28 mouse cellular contexts compared by ENCODE assay signal in the genomic region with DNA sequence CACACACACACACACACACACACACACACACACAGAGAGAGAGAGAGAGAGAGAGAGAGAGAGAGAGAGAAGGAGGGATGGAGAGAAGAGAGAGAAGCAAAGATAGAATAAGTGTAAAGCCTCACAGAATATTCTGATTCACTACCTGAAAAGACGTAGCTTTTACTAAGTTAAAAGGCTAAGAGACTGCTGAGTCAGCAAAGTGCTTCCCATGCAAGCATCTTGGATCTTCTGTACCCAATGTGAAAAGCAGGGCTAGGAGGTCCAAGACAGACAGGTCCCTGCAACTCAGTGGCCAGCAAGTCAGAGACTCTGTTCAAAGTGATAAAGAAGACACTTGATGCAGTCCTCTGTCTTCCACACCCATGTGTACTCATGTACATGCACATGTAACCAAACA. TPM values are rescaled to one million over a fixed set of nuclear protein-coding genes. Genes with fewer than 3 reads are reported as not detected.
DNase-seq lines count a peak whose midpoint lies in the region; ATAC-seq and TF ChIP-seq lines count a peak whose summit lies in the region.
"Had no signal": no experiment of that assay in that cellular context is flagged by ENCODE, and none has a peak within 500 bp of the region (broad histone marks: within the 10 kb centered on the region; RNA-seq: fewer than 3 reads in every experiment).

No protein-coding gene starts in this region.

- H3K27ac ChIP-seq in CH12.LX (ENCODE audit: insufficient read depth, low read depth), result no peak overlapping the region
- H3K27ac ChIP-seq: embryonic facial prominence, embryonic 13.5 days; forebrain, embryonic 12.5 days; forebrain, embryonic 15.5 days; heart, embryonic 15.5 days; hindbrain, embryonic 10.5 days; hindbrain, embryonic 14.5 days; hindbrain, postnatal 0 days had no signal

- no peak overlapping the region for H3K4me3 ChIP-seq in CH12.LX (replicated peaks in 1 of 3; ENCODE audit: low read depth in 2 of 3, low read length in 2 of 3, poor library complexity in 1 of 3)
- H3K4me3 ChIP-seq: embryonic facial prominence, embryonic 13.5 days; erythroblast, embryonic 14.5 days; forebrain, embryonic 12.5 days; forebrain, embryonic 15.5 days; heart, embryonic 12.5 days; heart, embryonic 15.5 days; hindbrain, embryonic 10.5 days had no signal

- no peaks in the 10 kb centered on the region for H3K79me2 ChIP-seq in CH12.LX (replicated peaks; ENCODE audit: control insufficient read depth, extremely low read depth, insufficient read depth, poor library complexity, severe bottlenecking)

- no peaks in the 10 kb centered on the region for H3K27me3 ChIP-seq in CH12.LX (replicated peaks)
- H3K27me3 ChIP-seq: embryonic facial prominence, embryonic 13.5 days; forebrain, embryonic 12.5 days; forebrain, embryonic 15.5 days; heart, embryonic 12.5 days; heart, embryonic 15.5 days had no signal

- in situ Hi-C loops in CH12.LX (cut with MboI; ENCODE audit: low pct_ligation_motif_present, low pct_unique_long_range_greater_than_20kb, low sequenced_read_pairs), result no loop called here

- TF ChIP-seq RAD21 in CH12.LX (IDR thresholded peaks at IDR 0.05; ENCODE audit: low read depth, low read length), result no peak

- no peaks in the 10 kb centered on the region for H3K36me3 ChIP-seq in CH12.LX (replicated peaks in 1 of 2; ENCODE audit: control insufficient read depth in 1 of 2, insufficient read depth in 1 of 2, low read length in 1 of 2)
- H3K36me3 ChIP-seq: embryonic facial prominence, embryonic 13.5 days; forebrain, embryonic 12.5 days; forebrain, embryonic 15.5 days; heart, embryonic 12.5 days; heart, embryonic 15.5 days; hindbrain, embryonic 10.5 days had no signal

- no peak for ATAC-seq in activated CD4-positive, CD25-positive, alpha-beta regulatory T cell, adult 4 months
- ATAC-seq: inflammation-experienced regulatory T-cells, adult 6 months; intestine, embryonic 16.5 days had no signal

- no peak overlapping the region for H3K4me2 ChIP-seq in CH12.LX (ENCODE audit: insufficient read depth, low read depth, poor library complexity, severe bottlenecking)
- H3K4me2 ChIP-seq: embryonic facial prominence, embryonic 13.5 days; forebrain, embryonic 12.5 days; forebrain, embryonic 15.5 days; heart, embryonic 12.5 days; heart, embryonic 15.5 days; hindbrain, embryonic 14.5 days had no signal

- H3K4me1 ChIP-seq in CH12.LX (ENCODE audit: control insufficient read depth in 1 of 2, insufficient read depth in 2 of 2), result no peaks in the 10 kb centered on the region
- H3K4me1 ChIP-seq: embryonic facial prominence, embryonic 13.5 days; forebrain, embryonic 12.5 days had no signal

- no peak for TF ChIP-seq EP300 in CH12.LX (IDR thresholded peaks at IDR 0.05; ENCODE audit: low read length)

- dilution Hi-C loops in CH12.LX (cut with MboI; ENCODE audit: extremely low pct_ligation_motif_present, extremely low pct_unique_long_range_greater_than_20kb, low sequenced_read_pairs), result no loop called here

- H3K9ac ChIP-seq in CH12.LX (ENCODE audit: insufficient read depth, low read depth), result no peak overlapping the region
- H3K9ac ChIP-seq: embryonic facial prominence, embryonic 13.5 days; forebrain, embryonic 12.5 days; forebrain, embryonic 15.5 days; heart, embryonic 12.5 days; heart, embryonic 15.5 days; hindbrain, embryonic 14.5 days had no signal

- DNase-seq in CH12.LX (ENCODE audit: extremely low read depth) (no peak), ES-CJ7 (ENCODE audit: low read depth, low spot score) (peak; percentile 45), R1 (ENCODE audit: low read depth, low spot score) (peak; percentile 42)
- no peak for DNase-seq in lung, postnatal 14 days
- DNase-seq in lung, postnatal 4 days, result no peak
- DNase-seq: adrenal gland, adult 8-10 months; adrenal gland, postnatal 25 days; B cell, adult 2 months; cerebellum, adult 2 months; cerebellum, adult 9-11 months; cerebellum, postnatal 25 days; gastrocnemius, postnatal 25 days; heart, adult 18-20 months; heart, postnatal 10 days; heart, postnatal 36 days; kidney, adult 18-20 months had no signal

- TF ChIP-seq POLR2A in CH12.LX (IDR thresholded peaks at IDR 0.05; ENCODE audit: low read depth, low read length), result no peak

- TF ChIP-seq CTCF in CH12.LX (conservative IDR thresholded peaks at IDR 0.05 in 1 of 2, IDR thresholded peaks at IDR 0.05 in 1 of 2; ENCODE audit: low read depth in 2 of 2, low read length in 2 of 2), result no peak

- no peaks in the 10 kb centered on the region for H3K9me3 ChIP-seq in CH12.LX (replicated peaks; ENCODE audit: low read length)
- H3K9me3 ChIP-seq: embryonic facial prominence, embryonic 13.5 days; forebrain, embryonic 12.5 days; forebrain, embryonic 15.5 days; heart, embryonic 12.5 days; heart, embryonic 15.5 days; hindbrain, embryonic 10.5 days had no signal

TF ChIP-seq in CH12.LX, 34 proteins besides CTCF, POLR2A, EP300 and RAD21:
- TF ChIP-seq MAFK (IDR thresholded peaks at IDR 0.05; ENCODE audit: insufficient replicate concordance, low read length) (peak; percentile 91), SMC3 (IDR thresholded peaks at IDR 0.05; ENCODE audit: low read depth, low read length) (no peak), MEF2A (IDR thresholded peaks at IDR 0.05; ENCODE audit: borderline replicate concordance, low read depth, low read length) (no peak)
TF ChIP-seq in CH12.LX: peak in this region for 1.

RNA-seq across cellular contexts. Expression of gene Pdgfc, which starts 13.4 kb away (rescaled TPM):
- total RNA-seq in CH12.LX (2012; rRNA removed) (0.17 TPM in 1 of 2 replicates, not detected in the other), CH12.LX (2014; rRNA removed) (0.09 TPM in 1 of 2 replicates, not detected in the other)
- polyA plus RNA-seq in CH12.LX (2012; ENCODE audit: insufficient read length, low read depth), result 0.18 and 0.20 TPM in 2 replicates
- polyA plus RNA-seq in activated CD4-positive, CD25-positive, alpha-beta regulatory T cell, adult 4 months (2017; shearing (Covaris generic)), result not detected
- polyA plus RNA-seq: erythroblast, embryonic 14.5 days; inflammation-experienced regulatory T-cells, adult 6 months had no signal

Comparison
In these comparisons a context has a peak if more than half of its experiments do, and no peak if none do; other contexts are left out.
1. DNase-seq: peak in ES-CJ7 (single experiment) and R1 (single experiment); none in CH12.LX (single experiment), lung, postnatal 14 days (single experiment) and lung, postnatal 4 days (0 of 2).